Mouse (Mus musculus) inflammation-experienced regulatory T-cells, adult 6 months (primary cell): ENCODE data around the gene Csf2. TPM values are rescaled to one million over a fixed set of nuclear protein-coding genes. Genes with fewer than 3 reads are reported as not detected.

Experiments
- ATAC-seq: one replicate; pipeline ENCODE4 v1.8.0; 2017
- polyA plus RNA-seq, 3 experiments: library from polyadenylated mRNA; unstranded; fragments of 100-300 nt; shearing (Covaris generic); gene quantifications; one replicate each; pipeline ENCODE4 v1.2.1; 2017

The Csf2 gene
- polyA plus RNA-seq, 3 experiments from 2014 or later, result 1.2 to 2.8 TPM; not detected in 1

- ATAC-seq, result no peak
Measured at GRCm38 (mm10) chr11:54236939-54237338, 12.5 kb downstream of the Csf2 start.

GRCm38 (mm10) chr11:54227478-54227877 is 22.0 kb downstream of the Csf2 start:
- no peak for ATAC-seq

GRCm38 (mm10) chr11:54224475-54224986 is 24.9 kb downstream of the Csf2 start:
- ATAC-seq, result no peak

GRCm38 (mm10) chr11:54223637-54224474 is 25.6 kb downstream of the Csf2 start:
- ATAC-seq, result no peak

- ATAC-seq, result no peak
Measured at GRCm38 (mm10) chr11:54219903-54220740, 29.3 kb downstream of the Csf2 start.

GRCm38 (mm10) chr11:54219191-54219590 is 30.3 kb downstream of the Csf2 start:
- ATAC-seq, result no peak

- no peak for ATAC-seq
Measured at GRCm38 (mm10) chr11:54217384-54217783, 32.1 kb downstream of the Csf2 start.

- ATAC-seq, result no peak
Measured at GRCm38 (mm10) chr11:54216091-54216490, 33.4 kb downstream of the Csf2 start.

GRCm38 (mm10) chr11:54214499-54215443 is 34.7 kb downstream of the Csf2 start:
- ATAC-seq, result peak; percentile 77

- no peak for ATAC-seq
Measured at GRCm38 (mm10) chr11:54213631-54214030, 35.8 kb downstream of the Csf2 start.

GRCm38 (mm10) chr11:54206993-54207392 is 42.5 kb downstream of the Csf2 start:
- no peak for ATAC-seq

GRCm38 (mm10) chr11:54205366-54205765 is 44.1 kb downstream of the Csf2 start:
- ATAC-seq, result no peak

- ATAC-seq, result no peak
Measured at GRCm38 (mm10) chr11:54204781-54205180, 44.7 kb downstream of the Csf2 start.

GRCm38 (mm10) chr11:54203162-54203561 is 46.3 kb downstream of the Csf2 start:
- no peak for ATAC-seq

GRCm38 (mm10) chr11:54201881-54202685 is 47.4 kb downstream of the Csf2 start:
- ATAC-seq, result peak; percentile 28

GRCm38 (mm10) chr11:54201287-54201773 is 48.1 kb downstream of the Csf2 start:
- no peak for ATAC-seq

Other genes starting within 250 kb of the Csf2 start
- gene Slc22a4, start 221.6 kb downstream of the Csf2 start, polyA plus RNA-seq, result 1 to 10 TPM in 1 of 3 experiments, not detected in 2; 1.1 TPM
- 1 to 10 TPM in 1 of 3 experiments, under 1 TPM in 2; 0.49 to 1.1 (median 0.50) TPM for gene Pdlim4, start 180.7 kb downstream of the Csf2 start, polyA plus RNA-seq
- not detected for gene P4ha2, start 149.6 kb downstream of the Csf2 start, polyA plus RNA-seq
- not detected for gene Il3, start 17.6 kb upstream of the Csf2 start, polyA plus RNA-seq
- gene Acsl6, start 54.1 kb upstream of the Csf2 start, polyA plus RNA-seq, result not detected
- not detected for gene Meikin, start 121.0 kb upstream of the Csf2 start, polyA plus RNA-seq
- 10 to 100 TPM in 2 of 3 experiments, 1 to 10 TPM in 1; 7.0 to 13.9 (median 13.4) TPM for gene Fnip1, start 188.5 kb upstream of the Csf2 start, polyA plus RNA-seq